Mouse (Mus musculus) inflammation-experienced regulatory T-cells, adult 6 months (primary cell): ENCODE measurements around the gene Focad. TPM values are rescaled to one million over a fixed set of nuclear protein-coding genes. Genes with fewer than 3 reads are reported as not detected.

Experiments used
- ATAC-seq: one replicate; pipeline ENCODE4 v1.8.0; 2017
- polyA plus RNA-seq, 3 experiments: library from polyadenylated mRNA; unstranded; fragments of 100-300 nt; shearing (Covaris generic); gene quantifications; one replicate each; pipeline ENCODE4 v1.2.1; 2017

Focad gene
- polyA plus RNA-seq, 3 experiments from 2014 or later, result 6.9 to 14.5 (median 11.6) TPM

DNA sequence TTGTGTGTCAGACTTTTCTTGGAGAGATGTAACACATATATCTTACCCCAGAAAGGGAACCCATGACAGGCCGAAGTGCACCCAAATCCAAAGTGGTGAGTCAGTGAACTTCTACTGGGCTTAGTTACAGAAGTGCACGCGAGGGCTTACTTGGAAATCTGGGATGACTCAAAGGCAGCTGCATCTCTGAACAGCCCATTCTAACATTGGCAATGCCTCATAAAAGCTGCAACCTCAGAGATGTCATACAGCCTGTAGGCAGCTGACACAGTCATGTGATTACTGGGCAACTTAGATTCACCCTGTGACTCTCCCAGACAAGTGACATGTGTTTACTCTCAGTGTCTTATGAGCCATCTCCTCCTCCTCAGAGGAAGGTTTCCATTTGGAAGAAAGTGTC is 119.5 kb downstream of the Focad start:
- no peak for ATAC-seq

GRCm38 (mm10) chr4:88218286-88218685 is 123.9 kb downstream of the Focad start:
- no peak for ATAC-seq

- no peak for ATAC-seq
Observed at GRCm38 (mm10) chr4:88218797-88219196, 124.4 kb downstream of the Focad start.

DNA sequence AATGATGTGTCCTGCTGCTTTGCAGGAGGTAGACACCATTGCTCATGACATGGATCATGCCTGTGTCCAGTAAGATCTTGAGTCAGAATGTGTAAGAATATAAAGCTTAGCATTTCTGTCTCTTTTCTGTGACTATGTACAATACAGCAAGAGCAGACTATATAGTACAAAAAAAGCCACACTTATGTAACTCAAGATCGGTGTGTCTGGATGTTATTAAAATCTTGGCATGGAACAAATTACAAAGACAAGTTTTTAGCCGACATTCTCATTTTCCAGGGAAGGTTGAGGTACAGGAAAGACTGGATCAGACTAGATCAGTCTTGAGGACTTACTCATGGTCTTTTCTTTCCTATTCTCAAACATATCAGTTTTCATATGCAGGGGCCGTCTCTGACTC is 136.9 kb downstream of the Focad start:
- ATAC-seq, result no peak

GRCm38 (mm10) chr4:88235941-88236340 is 141.5 kb downstream of the Focad start:
- ATAC-seq, result no peak

DNA sequence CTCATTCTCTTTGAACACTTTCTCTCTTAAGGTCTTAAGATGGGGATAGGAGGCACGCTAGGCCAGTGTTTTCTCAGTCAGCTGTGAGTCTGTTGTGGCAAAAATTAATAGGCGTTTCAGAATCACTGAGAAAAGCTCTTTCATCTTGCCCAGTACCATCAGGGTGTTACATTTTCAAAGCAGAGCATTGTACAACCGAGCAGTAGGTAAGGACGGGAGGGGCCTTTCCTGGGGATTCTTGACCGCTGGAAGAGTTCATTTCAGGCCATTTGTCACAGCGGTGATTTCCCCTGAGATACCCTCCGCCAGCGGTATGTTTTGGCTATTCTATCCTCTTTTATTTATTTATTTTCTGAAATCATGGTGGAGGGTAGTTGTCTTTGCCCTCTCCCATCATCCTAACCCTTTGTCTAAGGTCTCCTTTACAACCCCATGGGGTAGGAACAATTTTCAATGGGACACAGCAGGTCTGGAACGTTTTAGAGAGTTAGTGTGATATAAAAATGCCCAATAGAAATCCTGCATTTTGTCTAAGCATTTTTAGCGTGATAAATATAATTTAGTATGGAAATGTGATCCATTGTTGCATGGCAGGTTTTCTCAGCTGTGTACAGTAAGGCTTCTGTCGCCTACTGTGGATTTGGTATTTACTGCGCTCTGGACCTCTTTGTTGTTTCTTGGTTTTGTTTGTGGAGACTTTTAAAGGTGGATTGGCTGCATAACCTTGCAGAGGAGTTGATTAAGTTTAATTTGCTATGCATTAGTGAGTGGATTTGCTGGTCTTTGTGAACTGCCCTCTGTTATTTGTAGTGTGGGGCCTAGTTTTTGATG is 142.7 kb downstream of the Focad start:
- ATAC-seq, result no peak

DNA sequence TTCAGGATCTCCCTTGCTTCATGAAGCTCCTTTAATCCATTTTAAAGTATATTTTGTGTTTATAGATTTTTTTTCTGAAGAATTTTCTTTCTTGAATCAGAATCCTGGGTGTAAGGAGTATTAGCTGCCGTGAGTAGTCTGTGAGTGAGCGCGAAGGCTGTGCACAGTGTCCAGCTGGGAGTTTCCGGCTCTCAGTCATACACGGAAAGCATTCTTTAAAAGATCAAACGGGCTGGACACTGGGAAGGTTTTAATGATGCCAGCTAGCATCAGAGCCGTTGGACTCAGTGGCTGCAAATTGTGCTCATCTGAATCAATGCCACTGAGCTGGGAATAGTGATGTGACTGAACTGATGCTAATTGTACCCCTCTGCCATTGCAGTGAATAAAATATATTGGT is 143.9 kb downstream of the Focad start:
- ATAC-seq, result no peak

DNA sequence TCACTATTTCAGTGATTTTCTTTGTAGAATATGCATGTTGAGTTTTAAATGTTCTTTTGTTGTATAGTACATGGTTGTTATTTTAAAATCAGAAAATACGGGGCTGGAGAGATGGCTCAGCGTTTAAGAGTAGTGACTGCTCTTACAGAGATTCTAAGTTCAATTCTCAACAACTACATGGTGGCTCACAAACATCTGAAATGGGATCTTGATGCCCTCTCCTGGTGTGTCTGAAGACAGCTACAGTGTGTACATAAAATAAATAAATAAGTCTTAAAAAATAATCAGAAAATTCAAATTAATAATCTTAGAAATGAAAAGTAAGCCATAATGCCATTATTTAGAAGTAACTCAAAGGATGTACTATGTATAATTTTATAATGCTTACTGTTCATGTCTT is 149.4 kb downstream of the Focad start:
- ATAC-seq, result no peak

GRCm38 (mm10) chr4:88245494-88245893 is 151.1 kb downstream of the Focad start:
- ATAC-seq, result no peak

DNA sequence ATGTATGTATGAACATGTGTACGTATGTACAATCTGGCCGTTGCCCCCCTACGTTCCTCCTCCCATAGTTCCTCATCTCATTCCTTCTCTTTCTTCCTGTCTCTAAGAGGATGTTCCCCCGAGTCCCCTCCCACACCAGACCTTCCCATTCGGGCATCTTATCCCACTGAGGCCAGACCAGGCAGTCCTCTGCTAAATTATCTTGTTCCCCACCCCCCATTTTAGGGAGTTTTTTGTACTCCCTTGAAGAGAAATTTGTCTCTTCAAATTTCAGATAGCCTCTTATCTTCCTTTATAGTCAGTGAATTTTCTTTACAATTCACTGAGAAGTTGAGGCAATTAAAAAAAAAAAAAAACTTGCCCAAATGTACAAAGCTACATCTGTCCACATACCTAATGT is 166.9 kb downstream of the Focad start:
- no peak for ATAC-seq

- ATAC-seq, result no peak
Observed at GRCm38 (mm10) chr4:88264536-88264935, 170.1 kb downstream of the Focad start.

GRCm38 (mm10) chr4:88270408-88271067 is 176.1 kb downstream of the Focad start:
- ATAC-seq, result no peak

DNA sequence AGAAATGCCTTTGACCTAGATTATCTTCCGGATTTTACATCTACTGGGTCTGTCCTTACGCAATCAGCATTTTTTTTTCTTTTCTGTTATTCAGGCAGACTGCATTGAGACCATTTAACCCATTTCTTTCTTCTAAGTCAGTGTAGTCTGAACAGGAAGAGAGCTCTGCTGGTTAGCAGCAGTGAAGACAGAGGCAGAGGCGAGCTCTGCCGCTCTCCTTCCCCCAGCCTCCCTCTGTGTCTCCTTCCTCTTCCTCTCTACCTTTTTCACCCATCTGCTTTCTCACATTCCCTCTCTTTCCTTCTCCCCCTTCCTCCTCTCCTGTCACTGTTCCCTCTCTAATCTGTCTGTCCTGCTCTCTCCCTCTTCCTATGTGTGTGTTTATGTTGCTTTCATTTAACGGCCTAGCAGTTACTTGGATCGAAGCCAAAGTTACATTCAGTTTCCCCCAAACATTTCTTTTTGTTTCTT is 181.2 kb downstream of the Focad start:
- ATAC-seq, result peak; percentile 79

DNA sequence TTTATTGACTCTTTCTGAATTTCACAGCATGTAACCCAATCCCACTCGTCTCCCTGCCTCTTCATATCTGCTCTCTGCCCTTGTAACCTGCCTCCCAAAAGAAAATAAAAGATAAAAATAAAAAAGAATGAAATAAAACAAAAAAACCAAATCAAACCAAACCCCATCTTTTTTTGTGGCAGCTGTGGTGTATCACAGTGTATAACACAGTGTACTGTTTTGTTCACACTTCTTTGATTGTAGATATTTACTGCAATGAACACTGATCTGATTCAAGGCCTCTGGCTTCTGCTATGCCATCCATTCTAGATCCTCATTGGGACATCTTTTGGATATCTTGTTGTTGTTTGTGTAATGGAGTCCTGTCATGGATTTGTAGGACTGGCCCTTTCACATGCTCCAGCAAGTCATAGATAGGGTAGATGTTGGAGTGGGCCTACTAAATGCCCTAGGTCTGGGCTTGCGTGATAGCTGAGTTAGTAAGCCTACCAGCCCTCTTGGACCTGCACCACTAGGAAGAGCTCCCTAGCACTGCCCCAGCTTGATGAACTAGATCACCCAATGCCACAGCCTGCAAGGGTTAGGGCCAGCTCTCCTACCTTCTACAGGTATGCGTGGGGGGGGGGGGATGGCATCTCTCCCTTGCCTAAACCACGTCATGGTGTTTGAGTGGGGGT is 181.8 kb downstream of the Focad start:
- no peak for ATAC-seq

DNA sequence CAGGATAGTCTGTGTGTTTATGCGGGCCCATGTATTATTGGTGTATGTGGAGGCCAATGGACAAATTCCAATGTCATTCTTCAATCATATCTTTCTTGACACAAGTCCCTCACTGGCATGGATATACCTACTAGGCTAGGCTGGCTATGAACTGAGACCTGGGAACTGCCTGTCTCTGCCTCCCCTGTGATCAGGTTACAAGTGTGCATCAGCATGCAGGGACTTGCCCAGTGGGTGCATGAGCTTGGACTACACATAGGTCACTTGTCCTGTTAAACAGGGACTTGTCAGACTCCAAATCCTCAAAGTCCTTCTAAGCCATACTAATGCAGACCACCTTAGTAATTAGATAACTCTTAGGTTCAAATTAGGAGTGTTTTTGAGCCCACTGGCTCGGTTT is 184.1 kb downstream of the Focad start:
- no peak for ATAC-seq

GRCm38 (mm10) chr4:88280536-88280935 is 186.1 kb downstream of the Focad start:
- no peak for ATAC-seq

- ATAC-seq, result no peak
Observed at GRCm38 (mm10) chr4:88295537-88295936, 201.1 kb downstream of the Focad start.

DNA sequence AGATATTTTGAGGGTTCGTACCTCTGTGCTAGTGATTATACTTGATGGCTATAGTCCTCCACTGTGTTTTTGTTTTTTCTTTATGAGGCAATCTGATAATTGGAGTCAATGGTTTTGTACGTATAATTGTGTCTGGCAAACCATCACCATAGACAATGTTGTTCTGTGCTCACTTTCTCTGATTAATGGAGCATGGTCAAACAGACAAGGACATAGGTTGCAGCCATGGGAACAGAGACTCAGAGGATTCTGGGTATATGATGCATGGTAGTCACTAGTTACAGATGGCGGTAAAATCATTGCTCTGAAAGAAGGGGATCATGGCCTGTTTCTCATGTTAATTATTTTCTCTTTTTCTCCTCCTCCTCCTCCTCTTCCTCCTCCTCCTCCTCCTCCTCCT is 205.1 kb downstream of the Focad start:
- ATAC-seq, result no peak

DNA sequence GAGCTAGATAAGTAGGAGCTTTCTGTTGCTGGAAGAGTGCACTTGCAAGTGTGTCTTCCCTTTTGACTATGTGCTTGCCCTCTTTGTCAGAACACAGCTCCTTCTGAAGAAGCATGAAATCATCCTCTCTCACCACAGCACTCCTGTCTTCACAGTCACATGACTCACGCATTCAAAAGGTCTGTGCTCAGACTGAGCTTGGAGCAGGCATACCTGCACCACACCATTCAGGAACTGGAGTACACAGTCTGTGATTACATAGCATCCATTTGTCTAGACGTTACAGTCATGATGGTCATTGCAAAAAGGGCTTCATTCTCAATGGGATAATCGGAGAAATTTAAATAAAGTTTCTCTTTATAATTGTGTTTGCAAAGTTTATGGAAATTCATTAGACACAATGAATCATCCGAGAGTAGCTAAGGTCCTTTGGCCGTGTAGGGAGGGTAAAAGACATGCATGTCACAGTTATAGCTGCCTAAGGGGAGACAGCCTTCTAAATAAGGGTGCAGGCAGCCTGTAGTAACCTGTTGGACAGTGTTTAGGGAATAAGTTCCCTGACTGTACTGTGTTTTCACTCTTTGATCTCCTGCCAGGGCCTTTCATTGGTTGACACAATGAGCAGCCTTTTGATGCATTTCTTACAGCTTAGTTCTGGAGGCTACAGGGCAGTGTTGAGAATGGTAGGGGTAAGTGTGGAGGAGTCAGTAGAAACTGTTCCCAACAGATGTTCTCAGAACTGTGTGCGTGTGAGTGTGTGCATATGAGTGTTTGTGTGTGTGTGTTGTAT is 206.6 kb downstream of the Focad start:
- ATAC-seq, result no peak

GRCm38 (mm10) chr4:88302291-88302690 is 207.9 kb downstream of the Focad start:
- peak; percentile 74 for ATAC-seq

- ATAC-seq, result no peak
Observed at GRCm38 (mm10) chr4:88307691-88308090, 213.3 kb downstream of the Focad start.

GRCm38 (mm10) chr4:88308342-88309116 is 214.1 kb downstream of the Focad start:
- no peak for ATAC-seq
